Mouse (Mus musculus): ENCODE data around the gene Zbtb46. TPM values are rescaled to one million over a fixed set of nuclear protein-coding genes. Genes with fewer than 3 reads are reported as not detected.

The Zbtb46 gene
- polyA plus RNA-seq, 1 experiment from 2014 or later: 10.3 TPM

DNA sequence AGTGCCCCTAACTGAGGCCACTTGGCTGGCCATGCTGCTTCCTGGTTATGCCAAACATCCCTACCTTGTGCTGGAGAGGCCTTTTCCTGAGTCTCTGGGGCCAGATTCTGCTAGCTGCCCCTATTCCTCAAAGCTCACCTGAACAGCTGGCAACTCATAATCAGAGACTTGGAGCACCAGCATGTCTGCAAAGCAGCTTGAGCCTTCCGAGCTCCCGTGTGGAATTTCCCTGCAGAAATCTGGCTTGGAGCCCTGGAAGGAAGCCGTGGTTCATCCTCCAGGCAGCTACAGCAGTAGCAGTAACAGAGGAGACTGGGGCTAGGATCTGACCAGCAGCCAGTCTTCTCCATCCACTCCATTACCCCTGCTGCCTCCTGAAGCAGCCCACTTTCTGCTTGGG lies 73.3 kb downstream of the Zbtb46 start:
- Histone ChIP-seq H3K9ac (ENCODE audit: low read depth, low read length) (no peak overlapping the region), H3K9me3 (replicated peaks; ENCODE audit: control insufficient read depth, low read length) (no peaks in the 10 kb centered on the region), H3K4me2 (no peak overlapping the region), H3K27me3 (ENCODE audit: control insufficient read depth, insufficient read depth, low read length) (no peaks in the 10 kb centered on the region), H3K4me3 (ENCODE audit: low read depth, low read length) (no peak overlapping the region), H3K36me3 (ENCODE audit: control insufficient read depth, insufficient read depth, low read length) (0 out of 2 replicates have a peak, but pooled peaks cover 10% of the 10 kb centered on the region), H3K27ac (ENCODE audit: low read depth, low read length) (no peak overlapping the region), H3K4me1 (ENCODE audit: control insufficient read depth, insufficient read depth, low read length) (no peaks in the 10 kb centered on the region)
- WGBS (ENCODE audit: insufficient replicate concordance): 78% methylated on average over 3 of the region's 3 CpGs
- ATAC-seq (replicated peaks; ENCODE audit: insufficient number of reproducible peaks, low FRiP score, low TSS enrichment): no peak

DNA sequence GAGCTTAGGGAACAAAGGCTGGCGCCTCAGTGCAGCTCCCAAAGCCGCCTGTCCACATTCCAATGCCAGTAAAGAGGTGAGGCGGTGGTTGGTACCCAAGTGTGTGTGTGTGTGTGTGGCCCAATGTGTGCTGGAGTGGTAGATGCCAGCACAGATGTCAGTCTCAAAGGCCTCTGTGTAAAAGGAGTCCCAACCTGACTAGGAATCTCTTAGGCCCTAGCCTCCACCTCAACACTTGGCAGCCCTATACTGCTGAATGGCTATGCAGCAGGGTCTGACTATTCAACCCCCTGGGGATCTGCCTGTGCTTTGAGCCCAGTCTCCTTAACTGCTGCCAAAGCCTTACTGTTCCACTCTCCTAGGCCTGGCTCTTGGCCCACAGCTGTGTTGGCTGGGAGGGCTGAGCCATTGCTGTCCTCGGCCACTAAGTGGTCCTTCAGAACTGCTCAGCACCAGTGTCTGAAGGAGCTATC lies 74.3 kb downstream of the Zbtb46 start:
- Histone ChIP-seq H3K27ac (ENCODE audit: low read depth, low read length) (no peak overlapping the region), H3K4me2 (no peak overlapping the region), H3K27me3 (ENCODE audit: control insufficient read depth, insufficient read depth, low read length) (no peaks in the 10 kb centered on the region), H3K36me3 (ENCODE audit: control insufficient read depth, insufficient read depth, low read length) (peaks cover 14% of the 10 kb centered on the region; the same call in 1 of the 2 replicates), H3K4me1 (ENCODE audit: control insufficient read depth, insufficient read depth, low read length) (no peaks in the 10 kb centered on the region), H3K9me3 (replicated peaks; ENCODE audit: control insufficient read depth, low read length) (no peaks in the 10 kb centered on the region), H3K4me3 (ENCODE audit: low read depth, low read length) (no peak overlapping the region), H3K9ac (ENCODE audit: low read depth, low read length) (no peak overlapping the region)
- no peak for ATAC-seq (replicated peaks; ENCODE audit: insufficient number of reproducible peaks, low FRiP score, low TSS enrichment)
- 85% methylated on average over 4 of the region's 4 CpGs for WGBS (ENCODE audit: insufficient replicate concordance)

DNA sequence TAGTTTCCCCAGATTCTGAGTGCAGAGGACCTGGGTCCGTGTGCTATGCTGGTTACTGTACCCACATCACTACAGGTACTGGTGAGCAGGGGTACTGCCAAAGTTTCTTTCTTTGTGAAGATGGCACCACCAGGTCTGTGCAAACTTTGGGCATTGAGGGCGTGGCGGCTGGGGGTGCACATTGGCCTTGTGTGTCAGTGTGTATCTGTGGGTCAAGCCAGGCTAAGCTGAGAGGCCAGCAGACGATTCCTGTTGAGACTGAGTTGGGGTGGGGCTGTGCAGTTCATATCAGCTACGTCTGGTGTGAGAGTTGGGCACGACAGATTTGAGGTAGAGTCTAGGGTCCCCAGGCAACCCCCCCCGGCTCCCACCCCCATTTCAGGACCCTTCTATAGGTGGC lies 74.8 kb downstream of the Zbtb46 start:
- H3K4me3 ChIP-seq (ENCODE audit: low read depth, low read length): no peak overlapping the region
- peaks cover 16% of the 10 kb centered on the region; the same call in 1 of the 2 replicates for H3K36me3 ChIP-seq (ENCODE audit: control insufficient read depth, insufficient read depth, low read length)
- ATAC-seq (replicated peaks; ENCODE audit: insufficient number of reproducible peaks, low FRiP score, low TSS enrichment): no peak
- H3K4me1 ChIP-seq (ENCODE audit: control insufficient read depth, insufficient read depth, low read length): no peaks in the 10 kb centered on the region
- WGBS (ENCODE audit: insufficient replicate concordance): 73% methylated on average over 7 of the region's 7 CpGs
- H3K27ac ChIP-seq (ENCODE audit: low read depth, low read length): no peak overlapping the region
- H3K4me2 ChIP-seq: no peak overlapping the region
- no peaks in the 10 kb centered on the region for H3K9me3 ChIP-seq (replicated peaks; ENCODE audit: control insufficient read depth, low read length)
- H3K27me3 ChIP-seq (ENCODE audit: control insufficient read depth, insufficient read depth, low read length): no peaks in the 10 kb centered on the region
- no peak overlapping the region for H3K9ac ChIP-seq (ENCODE audit: low read depth, low read length)

DNA sequence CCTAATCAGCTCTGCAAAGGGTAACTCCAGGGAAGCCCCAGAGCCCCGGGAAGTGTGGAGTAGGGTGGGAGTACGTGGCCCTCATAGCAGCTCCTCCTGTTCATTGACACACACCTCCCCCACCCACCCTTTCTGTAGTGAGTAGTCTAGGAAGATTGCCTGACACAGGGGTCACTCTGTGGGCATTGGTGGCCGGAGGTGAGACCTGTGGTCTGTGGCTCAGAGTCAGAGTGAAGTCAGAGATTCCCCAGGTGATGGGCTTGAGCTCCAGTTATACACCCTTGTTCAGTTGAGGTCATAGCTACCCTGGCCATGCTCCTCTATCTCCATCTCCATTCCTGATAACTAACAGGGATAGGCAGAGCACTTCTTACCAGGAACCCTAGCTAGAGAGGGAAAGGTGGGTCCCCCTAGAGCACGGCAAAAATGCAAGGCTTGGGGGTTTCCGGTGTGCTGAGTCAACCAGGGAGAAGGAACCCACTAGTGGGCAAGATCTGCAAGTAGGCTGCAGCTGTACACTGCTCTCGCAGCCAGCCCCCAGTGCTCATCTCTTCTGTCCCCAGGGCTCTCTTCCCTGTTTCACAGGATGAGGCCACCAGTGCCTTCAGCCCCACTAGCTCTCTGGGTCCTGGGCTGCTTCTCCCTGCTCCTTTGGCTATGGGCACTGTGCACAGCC lies 77.5 kb downstream of the Zbtb46 start:
- no peak overlapping the region for H3K9ac ChIP-seq (ENCODE audit: low read depth, low read length)
- H3K36me3 ChIP-seq (ENCODE audit: control insufficient read depth, insufficient read depth, low read length): peaks cover 21% of the 10 kb centered on the region; the same call in 1 of the 2 replicates
- H3K4me3 ChIP-seq (ENCODE audit: low read depth, low read length): no peak overlapping the region
- H3K27me3 ChIP-seq (ENCODE audit: control insufficient read depth, insufficient read depth, low read length): no peaks in the 10 kb centered on the region
- H3K9me3 ChIP-seq (replicated peaks; ENCODE audit: control insufficient read depth, low read length): no peaks in the 10 kb centered on the region
- 83% methylated on average over 6 of the region's 6 CpGs for WGBS (ENCODE audit: insufficient replicate concordance)
- no peak for ATAC-seq (replicated peaks; ENCODE audit: insufficient number of reproducible peaks, low FRiP score, low TSS enrichment)
- H3K4me1 ChIP-seq (ENCODE audit: control insufficient read depth, insufficient read depth, low read length): no peaks in the 10 kb centered on the region
- H3K4me2 ChIP-seq: no peak overlapping the region
- H3K27ac ChIP-seq (ENCODE audit: low read depth, low read length): no peak overlapping the region

DNA sequence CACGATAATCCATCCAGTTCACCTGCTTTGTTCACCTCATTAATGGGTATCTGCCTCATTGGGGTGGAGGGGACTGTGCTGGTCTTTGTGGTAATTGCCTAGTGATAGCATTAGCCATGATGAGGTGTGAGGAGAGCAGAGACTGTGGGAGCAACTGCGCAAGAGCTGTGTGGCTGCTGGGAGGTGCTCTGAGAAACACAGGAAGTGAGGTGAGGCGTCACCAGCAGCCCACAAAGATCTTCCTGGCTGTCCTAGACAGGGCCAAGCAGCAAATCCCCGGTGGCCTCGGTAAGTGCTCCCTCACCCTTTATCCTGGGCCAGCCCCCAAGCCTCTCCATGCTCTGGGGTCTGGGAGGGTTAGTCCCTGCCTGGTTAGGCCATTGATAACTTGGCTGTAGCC lies 78.1 kb downstream of the Zbtb46 start:
- Histone ChIP-seq H3K36me3 (ENCODE audit: control insufficient read depth, insufficient read depth, low read length) (peaks cover 21% of the 10 kb centered on the region; the same call in 1 of the 2 replicates), H3K4me3 (ENCODE audit: low read depth, low read length) (no peak overlapping the region), H3K27ac (ENCODE audit: low read depth, low read length) (no peak overlapping the region), H3K4me1 (ENCODE audit: control insufficient read depth, insufficient read depth, low read length) (no peaks in the 10 kb centered on the region), H3K9me3 (replicated peaks; ENCODE audit: control insufficient read depth, low read length) (no peaks in the 10 kb centered on the region), H3K27me3 (ENCODE audit: control insufficient read depth, insufficient read depth, low read length) (no peaks in the 10 kb centered on the region), H3K9ac (ENCODE audit: low read depth, low read length) (no peak overlapping the region), H3K4me2 (no peak overlapping the region)
- ATAC-seq (replicated peaks; ENCODE audit: insufficient number of reproducible peaks, low FRiP score, low TSS enrichment): no peak
- 88% methylated on average over 5 of the region's 5 CpGs for WGBS (ENCODE audit: insufficient replicate concordance)

DNA sequence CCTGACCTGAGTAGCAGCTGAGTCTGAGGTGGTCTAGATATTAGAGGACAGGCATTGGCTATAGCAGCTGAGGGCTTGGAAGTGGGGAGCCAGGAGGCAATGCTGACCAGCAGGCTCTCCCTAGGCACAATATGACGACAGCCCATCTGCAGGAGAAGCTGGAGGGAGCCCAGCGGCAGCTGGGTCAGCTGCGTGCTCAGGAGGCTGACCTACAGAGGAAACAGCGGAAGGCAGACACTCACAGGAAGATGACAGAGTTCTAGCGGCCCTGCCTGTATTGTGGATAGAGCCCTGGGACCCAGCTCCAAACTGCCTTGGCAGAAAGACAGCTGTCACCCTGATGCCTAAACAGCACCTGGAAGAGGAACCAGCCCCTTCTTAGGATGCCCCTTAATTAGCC lies 79.0 kb downstream of the Zbtb46 start:
- WGBS (ENCODE audit: insufficient replicate concordance): 90% methylated on average over 5 of the region's 5 CpGs
- no peak for ATAC-seq (replicated peaks; ENCODE audit: insufficient number of reproducible peaks, low FRiP score, low TSS enrichment)

DNA sequence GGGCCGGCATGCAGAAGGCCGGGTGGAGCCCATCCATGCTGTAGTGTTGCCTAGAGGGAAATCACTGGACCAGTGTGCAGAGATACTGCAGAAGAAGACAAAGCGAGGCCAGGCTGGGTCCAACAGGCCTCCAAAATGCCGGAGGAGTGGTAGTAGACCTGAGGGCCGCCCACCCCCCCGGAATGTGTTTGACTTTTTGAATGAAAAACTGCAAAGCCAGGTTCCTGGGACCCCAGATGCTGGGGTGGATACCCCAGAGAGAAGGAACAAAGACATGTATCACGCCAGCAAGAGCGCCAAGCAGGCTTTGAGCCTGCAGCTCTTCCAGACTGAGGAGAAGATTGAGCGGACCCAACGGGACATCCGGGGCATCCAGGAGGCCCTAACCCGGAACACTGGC lies 79.4 kb downstream of the Zbtb46 start, which contains the start of gene Lime1:
Lime1 (plus strand) TSS at position 301 of the 400 bp plus-strand sequence.
- WGBS (ENCODE audit: insufficient replicate concordance): 97% methylated on average over 12 of the region's 12 CpGs
- ATAC-seq (replicated peaks; ENCODE audit: insufficient number of reproducible peaks, low FRiP score, low TSS enrichment): no peak
- peaks cover 21% of the 10 kb centered on the region; the same call in 1 of the 2 replicates for H3K36me3 ChIP-seq (ENCODE audit: control insufficient read depth, insufficient read depth, low read length)

More for the DNA sequence above, 79.0 kb downstream of the Zbtb46 start:
- Histone ChIP-seq H3K4me2 (no peak overlapping the region), H3K9me3 (replicated peaks; ENCODE audit: control insufficient read depth, low read length) (no peaks in the 10 kb centered on the region), H3K4me1 (ENCODE audit: control insufficient read depth, insufficient read depth, low read length) (no peaks in the 10 kb centered on the region), H3K27ac (ENCODE audit: low read depth, low read length) (no peak overlapping the region), H3K4me3 (ENCODE audit: low read depth, low read length) (no peak overlapping the region), H3K9ac (ENCODE audit: low read depth, low read length) (no peak overlapping the region), H3K36me3 (ENCODE audit: control insufficient read depth, insufficient read depth, low read length) (peaks cover 21% of the 10 kb centered on the region; the same call in 1 of the 2 replicates), H3K27me3 (ENCODE audit: control insufficient read depth, insufficient read depth, low read length) (no peaks in the 10 kb centered on the region)

DNA sequence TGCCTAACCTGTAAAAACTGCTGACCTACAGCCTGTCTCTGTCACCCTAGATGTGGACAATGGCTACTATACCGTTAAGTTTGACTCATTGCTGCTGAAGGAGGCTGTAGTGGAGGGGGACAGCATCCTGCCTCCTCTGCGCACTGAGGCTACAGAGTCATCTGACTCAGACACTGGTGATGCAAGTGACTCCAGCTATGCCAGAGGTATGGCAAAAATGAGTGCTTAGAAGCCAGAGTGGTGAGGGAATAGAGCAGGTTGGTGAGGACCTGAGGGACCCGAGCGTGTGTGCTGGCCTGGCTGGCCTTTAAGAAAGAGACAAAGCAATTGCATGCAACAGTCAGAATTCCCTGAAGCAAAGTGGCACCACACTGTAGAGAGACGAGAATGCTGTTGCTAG lies 80.5 kb downstream of the Zbtb46 start:
- ATAC-seq (replicated peaks; ENCODE audit: insufficient number of reproducible peaks, low FRiP score, low TSS enrichment): no peak
- Histone ChIP-seq H3K4me3 (ENCODE audit: low read depth, low read length) (no peak overlapping the region), H3K36me3 (ENCODE audit: control insufficient read depth, insufficient read depth, low read length) (peaks cover 21% of the 10 kb centered on the region; the same call in 1 of the 2 replicates), H3K9ac (ENCODE audit: low read depth, low read length) (no peak overlapping the region), H3K27me3 (ENCODE audit: control insufficient read depth, insufficient read depth, low read length) (no peaks in the 10 kb centered on the region), H3K4me1 (ENCODE audit: control insufficient read depth, insufficient read depth, low read length) (no peaks in the 10 kb centered on the region), H3K27ac (ENCODE audit: low read depth, low read length) (no peak overlapping the region), H3K9me3 (replicated peaks; ENCODE audit: control insufficient read depth, low read length) (no peaks in the 10 kb centered on the region), H3K4me2 (no peak overlapping the region)
- WGBS (ENCODE audit: insufficient replicate concordance): 85% methylated on average over 5 of the region's 5 CpGs

More for the DNA sequence above, 79.4 kb downstream of the Zbtb46 start, which contains the start of gene Lime1:
- Histone ChIP-seq H3K9me3 (replicated peaks; ENCODE audit: control insufficient read depth, low read length) (no peaks in the 10 kb centered on the region), H3K27ac (ENCODE audit: low read depth, low read length) (no peak within 1 kb of the TSS), H3K27me3 (ENCODE audit: control insufficient read depth, insufficient read depth, low read length) (no peaks in the 10 kb centered on the region), H3K4me3 (ENCODE audit: low read depth, low read length) (no peak within 1 kb of the TSS), H3K4me2 (no peak within 1 kb of the TSS), H3K9ac (ENCODE audit: low read depth, low read length) (no peak within 1 kb of the TSS), H3K4me1 (ENCODE audit: control insufficient read depth, insufficient read depth, low read length) (no peaks in the 10 kb centered on the region)

DNA sequence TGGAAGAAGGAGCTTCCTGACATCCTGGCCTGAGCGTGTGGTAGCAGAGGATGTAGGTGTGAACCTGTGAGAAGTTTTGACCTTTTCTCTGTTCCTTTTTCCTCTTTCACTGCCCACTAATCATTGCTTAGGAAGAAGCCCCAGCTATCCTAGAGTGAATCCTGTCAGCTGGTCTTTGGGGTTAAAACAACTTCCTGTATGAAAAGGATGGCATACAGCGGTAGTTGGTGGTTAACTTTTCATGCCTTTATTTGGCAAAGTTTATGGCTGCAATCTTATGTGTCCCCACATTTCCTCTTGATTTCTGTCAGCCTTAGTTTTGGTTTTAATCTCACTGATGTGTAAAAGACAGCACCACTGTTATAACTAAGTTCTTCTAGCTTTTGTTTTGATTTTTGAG lies 82.0 kb downstream of the Zbtb46 start:
- WGBS (ENCODE audit: insufficient replicate concordance): 67% methylated on average over 2 of the region's 2 CpGs

More for the DNA sequence above, 82.0 kb downstream of the Zbtb46 start:
- Histone ChIP-seq H3K27ac (ENCODE audit: low read depth, low read length) (no peak overlapping the region), H3K27me3 (ENCODE audit: control insufficient read depth, insufficient read depth, low read length) (no peaks in the 10 kb centered on the region), H3K4me2 (no peak overlapping the region), H3K9me3 (replicated peaks; ENCODE audit: control insufficient read depth, low read length) (no peaks in the 10 kb centered on the region), H3K4me1 (ENCODE audit: control insufficient read depth, insufficient read depth, low read length) (no peaks in the 10 kb centered on the region), H3K9ac (ENCODE audit: low read depth, low read length) (no peak overlapping the region), H3K4me3 (ENCODE audit: low read depth, low read length) (no peak overlapping the region), H3K36me3 (ENCODE audit: control insufficient read depth, insufficient read depth, low read length) (peaks cover 16% of the 10 kb centered on the region; the same call in 1 of the 2 replicates)
- no peak for ATAC-seq (replicated peaks; ENCODE audit: insufficient number of reproducible peaks, low FRiP score, low TSS enrichment)
